Mouse (Mus musculus) hindbrain, embryonic 11.5 days (tissue): ENCODE measurements around the gene Nos1ap. TPM values are rescaled to one million over a fixed set of nuclear protein-coding genes. Genes with fewer than 3 reads are reported as not detected.

Experiments used
- ATAC-seq: fragments of 200-750 bp; cut with Nextera tagmentation; 2 replicates; pipeline ENCODE4 v1.8.0; 2017; ENCODE audit warnings: mild to moderate bottlenecking, moderate TSS enrichment, moderate library complexity; ENCODE audit not compliant: low FRiP score
- DNase-seq: peaks from one replicate; pipeline ENCODE4 v3.0.0-alpha.2; 2015; ENCODE audit warnings: low spot score
- H3K27ac ChIP-seq: fragments of 300-500 bp; sonication (generic); 2 replicates; pipeline ENCODE4 v1.5.1; 2014; ENCODE audit warnings: mild to moderate bottlenecking, low read depth, low read length
- H3K27me3 ChIP-seq: fragments of 300-500 bp; sonication (generic); 2 replicates; pipeline ENCODE4 v1.6.1; 2014; ENCODE audit warnings: mild to moderate bottlenecking, low read length, moderate library complexity, mixed read lengths; ENCODE audit not compliant: control insufficient read depth, insufficient read depth
- H3K36me3 ChIP-seq: fragments of 300-500 bp; sonication (generic); 2 replicates; pipeline ENCODE4 v1.6.1; 2014; ENCODE audit warnings: mild to moderate bottlenecking, low read length, moderate library complexity, mixed read lengths; ENCODE audit not compliant: control insufficient read depth, insufficient read depth
- H3K4me1 ChIP-seq: fragments of 300-500 bp; sonication (generic); replicated peaks from 2 replicates; pipeline ENCODE4 v1.6.1; 2014; ENCODE audit warnings: low read length, mixed read lengths; ENCODE audit not compliant: control insufficient read depth, insufficient read depth
- H3K4me2 ChIP-seq: fragments of 300-500 bp; sonication (generic); replicated peaks from 2 replicates; pipeline ENCODE4 v1.6.1; 2014; ENCODE audit warnings: mild to moderate bottlenecking, low read depth, low read length
- H3K4me3 ChIP-seq: fragments of 300-500 bp; sonication (generic); 2 replicates; pipeline ENCODE4 v1.5.1; 2014; ENCODE audit warnings: low read depth, low read length
- H3K9ac ChIP-seq: fragments of 300-500 bp; sonication (generic); 2 replicates; pipeline ENCODE4 v1.6.1; 2014; ENCODE audit warnings: low read depth, low read length
- H3K9me3 ChIP-seq: fragments of 300-500 bp; sonication (generic); 2 replicates; pipeline ENCODE4 v1.6.1; 2016; ENCODE audit warnings: low read length; ENCODE audit not compliant: control insufficient read depth
- WGBS: fragments of 180-500 bp; shearing (Covaris S2); extraction: QIAGEN DNeasy Blood & Tissue Kit; methylation state at CpG from one replicate; pipeline ENCODE4 v1.1.7; 2014; 5-methylcytosine and 5-hydroxymethylcytosine counted together
- polyA plus RNA-seq: library from polyadenylated mRNA; unstranded; fragments of >200 nt; fragmentation: Nextera tagmentation; extraction: Ambion mirVana; gene quantifications from 2 replicates; pipeline ENCODE4 v1.2.1, GENCODE M21; 2014

The Nos1ap gene
- polyA plus RNA-seq = 6.7 and 9.7 TPM in 2 replicates

DNA sequence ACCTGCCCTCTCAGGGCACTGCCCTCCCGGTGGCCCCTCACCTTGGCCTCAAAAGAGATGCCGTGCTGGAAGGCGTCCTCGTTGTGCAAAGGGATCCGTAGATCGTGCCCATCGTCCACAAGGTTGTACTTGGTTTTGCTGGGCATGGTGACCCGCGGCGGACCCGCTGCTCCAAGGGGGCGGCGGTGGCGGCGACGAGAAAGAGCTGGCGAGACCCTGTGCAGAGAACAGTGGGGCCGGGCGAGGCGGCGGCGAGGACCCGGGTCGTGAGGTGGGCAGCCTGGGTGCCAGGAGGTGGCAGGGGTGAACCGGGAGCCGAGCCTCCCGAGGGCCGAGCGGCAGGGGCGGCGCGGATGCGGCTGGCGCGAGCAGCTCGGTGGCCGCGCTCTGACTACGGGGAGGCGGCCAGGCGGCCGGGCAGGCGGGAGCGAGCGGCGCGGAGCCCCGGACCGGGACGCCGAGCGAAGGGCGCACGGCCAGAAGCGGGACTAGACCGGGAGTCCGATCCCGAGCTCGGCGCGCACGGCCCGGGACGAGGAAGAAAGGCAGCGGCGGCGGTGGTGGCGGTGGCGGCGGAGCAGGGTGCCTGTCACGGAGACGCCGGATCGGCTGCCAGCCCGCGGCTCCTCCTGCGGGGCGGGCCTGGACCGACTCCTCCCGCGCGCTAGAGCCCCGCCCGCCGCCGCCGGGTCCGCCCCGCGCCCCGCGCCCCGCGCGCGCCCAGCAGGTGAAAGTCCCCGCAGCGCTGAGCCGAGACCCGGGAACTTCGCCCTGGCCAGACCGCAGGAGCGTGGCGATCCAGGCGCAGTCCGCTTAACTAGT, at the start of gene Nos1ap:
TSS of gene Nos1ap (minus strand) at position 643 of the 822 bp plus-strand sequence.
- H3K4me1 ChIP-seq = no peaks in the 10 kb centered on the region
- no peaks in the 10 kb centered on the region for H3K27me3 ChIP-seq
- DNase-seq (peak; percentile 76), ATAC-seq (peak; percentile 88)
- no peaks in the 10 kb centered on the region for H3K9me3 ChIP-seq
- H3K4me3 ChIP-seq = peak within 1 kb of the TSS; percentile 61
- H3K27ac ChIP-seq = peak within 1 kb of the TSS; percentile 60
- no peaks in the 10 kb centered on the region for H3K36me3 ChIP-seq
- H3K4me2 ChIP-seq = peak within 1 kb of the TSS; percentile 82
- peak within 1 kb of the TSS; percentile 74 for H3K9ac ChIP-seq
- WGBS = under 1% methylated on average over 89 of the region's 106 CpGs

DNA sequence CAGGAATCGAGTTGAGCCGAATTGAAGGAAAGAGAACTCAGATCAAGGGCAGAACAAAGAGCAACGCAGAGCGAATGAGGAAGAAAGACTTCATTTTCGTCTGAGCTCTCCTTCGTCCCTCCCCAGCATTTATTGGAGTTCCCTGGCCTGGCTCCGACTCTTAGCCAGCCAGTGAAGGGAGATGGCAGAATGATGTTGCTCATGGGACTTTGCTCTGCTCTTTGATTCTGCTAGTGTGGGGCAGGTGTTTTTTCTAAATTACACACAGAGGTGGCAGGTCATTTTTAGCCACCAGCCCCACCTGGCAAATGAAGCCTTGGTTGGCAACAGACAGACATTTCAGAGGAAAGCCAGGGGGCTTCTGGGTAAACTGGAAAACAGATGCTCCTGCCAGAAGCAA, 49.3 kb upstream of the Nos1ap start:
- H3K27ac ChIP-seq = no peak overlapping the region
- no peaks in the 10 kb centered on the region for H3K9me3 ChIP-seq
- no peaks in the 10 kb centered on the region for H3K36me3 ChIP-seq
- DNase-seq = no peak
- no peak overlapping the region for H3K4me2 ChIP-seq
- 86% methylated on average over 7 of the region's 7 CpGs for WGBS
- H3K4me3 ChIP-seq = no peak overlapping the region
- ATAC-seq = no peak
- no peak overlapping the region for H3K9ac ChIP-seq
- no peaks in the 10 kb centered on the region for H3K27me3 ChIP-seq
- no peaks in the 10 kb centered on the region for H3K4me1 ChIP-seq

DNA sequence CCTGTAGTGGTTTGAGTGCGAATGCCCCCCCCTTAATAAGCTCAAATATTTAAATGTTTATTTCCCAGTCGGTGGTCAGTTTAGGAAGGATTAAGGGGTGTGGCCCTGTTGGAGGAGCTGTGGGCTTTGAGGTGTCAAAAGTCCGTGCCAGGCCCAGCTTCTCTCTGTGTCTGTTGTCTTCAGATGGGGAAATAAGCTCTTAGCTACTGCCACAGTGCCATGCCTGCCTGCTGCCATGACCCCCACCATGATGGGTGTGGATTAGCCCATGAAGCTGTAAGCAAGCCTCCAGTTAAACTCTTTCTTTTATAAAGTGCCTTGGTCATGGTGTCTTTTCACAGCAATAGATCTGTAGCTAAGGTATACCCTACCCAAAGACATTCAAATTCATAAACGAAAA, 43.2 kb upstream of the Nos1ap start:
- no peak for ATAC-seq
- WGBS = 73% methylated on average over 4 of the region's 4 CpGs

DNA sequence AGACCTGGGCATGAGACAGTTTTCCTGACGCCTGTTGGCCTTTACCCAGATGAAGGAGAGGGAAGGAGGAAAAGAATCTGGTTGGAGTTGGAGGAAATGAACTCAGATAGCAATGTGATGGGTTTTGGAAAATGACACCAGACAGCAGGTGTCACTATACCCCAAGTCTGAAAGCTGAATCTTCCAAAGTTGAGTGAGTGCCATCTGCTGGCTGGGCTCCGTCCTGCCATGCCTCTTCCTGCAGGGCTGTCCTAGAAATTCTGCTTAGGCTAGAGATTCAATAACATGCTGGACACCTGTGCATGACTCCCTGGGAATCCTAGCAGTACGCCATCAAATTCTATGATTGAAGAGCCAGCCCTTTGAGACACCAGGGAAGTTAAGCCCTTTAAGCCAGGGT, 42.7 kb upstream of the Nos1ap start:
- Histone ChIP-seq H3K9ac (no peak overlapping the region), H3K4me2 (no peak overlapping the region), H3K4me3 (no peak overlapping the region), H3K4me1 (no peaks in the 10 kb centered on the region), H3K27me3 (no peaks in the 10 kb centered on the region), H3K36me3 (no peaks in the 10 kb centered on the region), H3K27ac (no peak overlapping the region), H3K9me3 (no peaks in the 10 kb centered on the region)
- ATAC-seq (peak; percentile 61; the same call in 1 of the 2 replicates), DNase-seq (peak; percentile 80)
- 17% methylated on average over 3 of the region's 3 CpGs for WGBS

More for the DNA sequence above, 43.2 kb upstream of the Nos1ap start:
- Histone ChIP-seq H3K4me2 (no peak overlapping the region), H3K36me3 (no peaks in the 10 kb centered on the region), H3K27ac (no peak overlapping the region), H3K4me1 (no peaks in the 10 kb centered on the region), H3K9me3 (no peaks in the 10 kb centered on the region), H3K27me3 (no peaks in the 10 kb centered on the region), H3K9ac (no peak overlapping the region), H3K4me3 (no peak overlapping the region)
- DNase-seq = no peak

DNA sequence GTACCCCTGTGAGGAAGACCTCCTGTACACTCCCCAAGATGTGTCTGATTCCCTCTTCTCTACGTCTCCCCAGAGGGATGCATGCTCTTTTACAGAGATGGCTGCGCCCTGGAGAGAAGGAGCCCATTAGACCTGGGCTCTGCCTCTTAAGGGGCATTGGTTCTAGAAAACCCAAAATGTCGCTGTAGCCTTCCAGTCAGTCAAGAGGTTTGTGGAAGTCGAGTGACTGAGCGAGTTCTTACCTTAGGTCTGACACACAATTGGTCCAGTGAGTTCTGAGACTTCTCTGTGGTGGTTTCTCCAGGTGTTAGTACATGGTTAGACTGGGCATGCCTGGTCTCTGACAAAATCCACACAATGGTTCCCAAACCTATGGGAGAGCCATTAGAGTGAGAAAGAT, 41.9 kb upstream of the Nos1ap start:
- H3K27me3 ChIP-seq = no peaks in the 10 kb centered on the region
- no peaks in the 10 kb centered on the region for H3K36me3 ChIP-seq
- H3K4me3 ChIP-seq = no peak overlapping the region
- no peak overlapping the region for H3K27ac ChIP-seq
- WGBS = 89% methylated on average over 5 of the region's 5 CpGs
- no peaks in the 10 kb centered on the region for H3K4me1 ChIP-seq
- no peak overlapping the region for H3K9ac ChIP-seq
- no peak for ATAC-seq
- DNase-seq = no peak
- H3K4me2 ChIP-seq = no peak overlapping the region
- no peaks in the 10 kb centered on the region for H3K9me3 ChIP-seq

DNA sequence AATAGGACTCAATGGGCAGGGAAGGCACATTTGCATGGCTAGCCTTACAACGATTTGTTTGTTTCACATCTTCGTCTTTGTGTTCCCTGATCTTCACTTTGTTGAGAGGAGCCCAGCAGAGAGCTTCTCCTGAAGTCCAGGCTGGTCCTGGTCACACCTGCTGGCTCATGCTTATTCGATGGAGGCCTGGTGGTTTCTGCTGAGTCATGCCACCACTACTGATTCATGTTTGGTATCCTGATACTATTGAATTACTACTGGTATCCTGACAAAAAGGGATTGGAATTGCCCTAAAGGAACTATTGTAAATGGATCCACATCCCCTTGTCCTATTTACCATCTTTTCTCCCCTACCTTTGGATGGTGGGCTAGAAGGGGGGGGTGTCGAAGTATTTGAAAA, 40.8 kb upstream of the Nos1ap start:
- Histone ChIP-seq H3K36me3 (no peaks in the 10 kb centered on the region), H3K4me3 (no peak overlapping the region), H3K9ac (no peak overlapping the region), H3K4me2 (no peak overlapping the region), H3K27me3 (no peaks in the 10 kb centered on the region), H3K9me3 (no peaks in the 10 kb centered on the region), H3K27ac (no peak overlapping the region), H3K4me1 (no peaks in the 10 kb centered on the region)
- DNase-seq = no peak
- WGBS = 92% methylated on average over 4 of the region's 4 CpGs
- no peak for ATAC-seq

DNA sequence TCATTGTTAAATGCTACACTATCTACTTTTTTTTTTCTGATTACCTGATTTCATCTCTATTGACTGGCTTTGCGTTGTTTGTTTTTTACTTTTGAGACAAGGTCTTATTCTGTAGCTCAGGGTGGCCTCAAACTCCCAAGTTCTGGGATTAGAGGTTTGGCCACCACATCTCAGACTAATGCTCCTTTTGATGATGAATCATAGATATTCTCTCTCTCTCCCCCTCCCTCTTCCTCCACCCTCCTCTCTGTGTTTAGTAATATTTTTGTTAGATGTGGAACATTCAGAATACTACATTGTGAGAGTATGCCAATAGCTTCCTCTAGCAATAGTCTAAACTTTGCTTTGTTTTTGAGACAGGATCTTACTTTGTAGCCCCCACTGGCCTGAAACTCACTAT, 33.8 kb upstream of the Nos1ap start:
- ATAC-seq (no peak), DNase-seq (no peak)
- H3K9ac ChIP-seq = no peak overlapping the region
- no peak overlapping the region for H3K27ac ChIP-seq
- no peak overlapping the region for H3K4me3 ChIP-seq
- no peaks in the 10 kb centered on the region for H3K36me3 ChIP-seq
- WGBS = 93% methylated on average over 1 of the region's 1 CpGs
- H3K9me3 ChIP-seq = no peaks in the 10 kb centered on the region
- no peaks in the 10 kb centered on the region for H3K27me3 ChIP-seq
- H3K4me2 ChIP-seq = no peak overlapping the region
- no peaks in the 10 kb centered on the region for H3K4me1 ChIP-seq

DNA sequence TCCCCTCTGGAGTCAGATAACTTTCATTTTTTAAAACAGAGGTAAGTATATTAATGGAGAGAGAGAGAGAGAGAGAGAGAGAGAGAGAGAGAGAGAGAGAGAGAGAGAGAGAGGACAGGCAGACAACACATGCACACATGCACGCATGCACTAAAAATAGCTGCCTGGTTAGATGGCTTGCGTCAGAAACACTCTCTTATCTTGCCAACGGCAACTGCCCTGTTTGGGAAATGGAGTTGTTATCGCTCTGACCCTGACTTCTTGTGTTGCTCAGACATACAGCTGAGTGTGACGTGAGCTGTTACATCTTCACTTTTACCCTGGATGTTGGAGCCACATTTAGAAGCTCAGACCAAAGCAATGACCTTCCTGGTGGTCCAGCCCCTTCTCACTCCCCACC, 33.3 kb upstream of the Nos1ap start:
- H3K9ac ChIP-seq = no peak overlapping the region
- no peak for ATAC-seq
- WGBS = 81% methylated on average over 5 of the region's 5 CpGs

DNA sequence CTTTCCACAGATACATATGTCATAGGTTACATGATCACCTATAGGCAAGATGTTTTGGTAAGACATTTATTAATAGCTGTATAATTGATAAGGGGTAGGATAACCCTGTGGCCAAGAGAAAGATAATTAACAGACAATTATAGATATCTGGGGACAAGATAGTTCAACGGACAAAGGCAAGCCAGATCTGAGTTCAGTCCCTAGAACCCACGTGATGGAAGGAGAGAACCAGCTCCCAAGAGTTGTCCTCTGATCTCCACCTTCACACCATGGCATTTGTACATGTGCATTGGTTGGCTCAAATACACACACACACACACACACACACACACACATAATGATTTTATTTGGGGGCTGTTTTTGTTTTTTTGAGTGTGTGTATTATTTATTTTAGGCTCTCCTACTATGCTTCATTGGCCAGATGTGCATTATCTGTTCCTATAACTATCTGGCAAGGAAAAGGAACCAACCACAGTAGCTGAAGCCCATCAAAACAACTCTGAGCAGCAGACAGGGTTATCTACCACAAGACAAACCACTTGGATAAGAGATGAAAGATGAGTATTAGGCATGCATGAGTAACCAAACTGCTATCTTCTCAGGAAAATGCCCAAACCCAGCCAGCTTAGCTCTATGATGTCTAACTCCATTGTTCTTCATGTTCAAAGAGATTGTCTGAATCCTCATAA, 30.2 kb upstream of the Nos1ap start:
- no peak overlapping the region for H3K4me3 ChIP-seq
- no peaks in the 10 kb centered on the region for H3K9me3 ChIP-seq
- DNase-seq (no peak), ATAC-seq (no peak)
- no peaks in the 10 kb centered on the region for H3K36me3 ChIP-seq
- 82% methylated on average over 2 of the region's 2 CpGs for WGBS
- no peak overlapping the region for H3K9ac ChIP-seq
- no peak overlapping the region for H3K4me2 ChIP-seq
- no peak overlapping the region for H3K27ac ChIP-seq
- H3K4me1 ChIP-seq = no peaks in the 10 kb centered on the region
- no peaks in the 10 kb centered on the region for H3K27me3 ChIP-seq

More for the DNA sequence above, 33.3 kb upstream of the Nos1ap start:
- Histone ChIP-seq H3K36me3 (no peaks in the 10 kb centered on the region), H3K27me3 (no peaks in the 10 kb centered on the region), H3K27ac (no peak overlapping the region), H3K4me3 (no peak overlapping the region), H3K9me3 (no peaks in the 10 kb centered on the region), H3K4me1 (no peaks in the 10 kb centered on the region), H3K4me2 (no peak overlapping the region)
- DNase-seq = no peak
